Mouse (Mus musculus): ENCODE results near the gene Rb1. TPM values are rescaled to one million over a fixed set of nuclear protein-coding genes. Genes with fewer than 3 reads are reported as not detected.
A peak's percentile ranks its signal among the peaks of the same experiment; 100 is the strongest.

Rb1 gene
- total and polyA plus RNA-seq, 2 experiments from 2014 or later = 7.7 to 9.1 TPM

DNA sequence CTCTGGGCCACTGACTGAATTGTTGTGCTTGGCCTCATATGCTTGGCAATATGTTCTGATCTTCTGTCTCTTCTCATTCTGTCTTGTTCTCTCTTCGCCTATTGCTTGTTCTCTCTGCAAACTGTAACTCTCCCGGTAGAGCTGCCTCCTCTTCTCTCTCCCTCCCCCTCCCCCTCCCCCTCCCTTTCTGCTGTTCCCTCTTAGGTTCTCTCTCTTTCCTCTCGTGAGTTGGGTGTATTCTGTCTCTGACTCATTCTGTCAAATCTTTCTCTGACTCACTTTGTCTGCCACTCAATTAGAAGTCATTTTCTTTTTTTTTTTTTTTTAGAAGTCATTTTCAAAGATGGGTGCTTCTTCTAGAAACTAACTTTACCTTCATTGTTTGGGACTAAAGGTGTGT, 178.9 kb downstream of the Rb1 start:
- no peaks in the 10 kb centered on the region for H3K9me3 ChIP-seq (replicated peaks; ENCODE audit: control insufficient read depth, low read length)
- H3K9ac ChIP-seq (replicated peaks; ENCODE audit: low read depth, low read length) = no peak overlapping the region
- DNase-seq (ENCODE audit: low spot score) (no peak), ATAC-seq (ENCODE audit: insufficient read depth, low read depth) (no peak)
- no peak overlapping the region for H3K4me2 ChIP-seq (ENCODE audit: low read depth, low read length)
- H3K36me3 ChIP-seq (replicated peaks; ENCODE audit: control insufficient read depth, insufficient read depth, low read length) = no peaks in the 10 kb centered on the region
- H3K4me1 ChIP-seq (ENCODE audit: control insufficient read depth, insufficient read depth) = peaks cover 14% of the 10 kb centered on the region; the same call in 1 of the 2 replicates
- WGBS = 55% methylated on average over 3 of the region's 3 CpGs
- H3K27me3 ChIP-seq (ENCODE audit: control insufficient read depth, insufficient read depth, low read length) = no peaks in the 10 kb centered on the region
- H3K27ac ChIP-seq (ENCODE audit: low read depth) = no peak overlapping the region
- TF ChIP-seq EP300 (IDR thresholded peaks at IDR 0.05; ENCODE audit: low read depth) (no peak), CTCF (IDR thresholded peaks at IDR 0.05; ENCODE audit: low read depth) (no peak)
- H3K4me3 ChIP-seq (ENCODE audit: low read depth, low read length) = no peak overlapping the region

DNA sequence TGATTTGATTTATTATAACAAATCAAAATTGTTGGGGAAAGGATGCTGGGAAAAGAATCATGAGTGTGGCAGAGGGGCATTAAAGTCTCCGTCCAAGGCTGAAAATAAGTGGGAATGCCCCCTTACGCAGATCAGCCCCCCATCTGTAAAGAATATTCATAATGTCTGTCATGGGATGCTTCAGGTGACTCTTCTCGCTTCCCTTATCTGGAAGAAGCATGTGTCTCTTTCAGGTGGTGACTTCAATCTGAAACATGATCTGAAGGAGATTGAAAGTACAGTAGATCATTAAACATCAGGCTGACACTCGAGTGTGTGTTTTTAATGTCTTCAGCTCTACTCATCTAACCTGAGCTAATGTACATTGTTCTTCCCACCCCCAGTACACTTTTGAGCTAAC, 180.1 kb downstream of the Rb1 start:
- H3K4me1 ChIP-seq (ENCODE audit: control insufficient read depth, insufficient read depth) = peaks cover 14% of the 10 kb centered on the region; the same call in 1 of the 2 replicates
- DNase-seq (ENCODE audit: low spot score) (no peak), ATAC-seq (ENCODE audit: insufficient read depth, low read depth) (no peak)
- WGBS = 94% methylated on average over 4 of the region's 4 CpGs
- TF ChIP-seq CTCF (IDR thresholded peaks at IDR 0.05; ENCODE audit: low read depth) (no peak), EP300 (IDR thresholded peaks at IDR 0.05; ENCODE audit: low read depth) (no peak)
- no peaks in the 10 kb centered on the region for H3K9me3 ChIP-seq (replicated peaks; ENCODE audit: control insufficient read depth, low read length)
- H3K27me3 ChIP-seq (ENCODE audit: control insufficient read depth, insufficient read depth, low read length) = no peaks in the 10 kb centered on the region
- H3K9ac ChIP-seq (replicated peaks; ENCODE audit: low read depth, low read length) = no peak overlapping the region
- no peak overlapping the region for H3K27ac ChIP-seq (ENCODE audit: low read depth)
- H3K36me3 ChIP-seq (replicated peaks; ENCODE audit: control insufficient read depth, insufficient read depth, low read length) = no peaks in the 10 kb centered on the region
- H3K4me3 ChIP-seq (ENCODE audit: low read depth, low read length) = no peak overlapping the region
- no peak overlapping the region for H3K4me2 ChIP-seq (ENCODE audit: low read depth, low read length)

DNA sequence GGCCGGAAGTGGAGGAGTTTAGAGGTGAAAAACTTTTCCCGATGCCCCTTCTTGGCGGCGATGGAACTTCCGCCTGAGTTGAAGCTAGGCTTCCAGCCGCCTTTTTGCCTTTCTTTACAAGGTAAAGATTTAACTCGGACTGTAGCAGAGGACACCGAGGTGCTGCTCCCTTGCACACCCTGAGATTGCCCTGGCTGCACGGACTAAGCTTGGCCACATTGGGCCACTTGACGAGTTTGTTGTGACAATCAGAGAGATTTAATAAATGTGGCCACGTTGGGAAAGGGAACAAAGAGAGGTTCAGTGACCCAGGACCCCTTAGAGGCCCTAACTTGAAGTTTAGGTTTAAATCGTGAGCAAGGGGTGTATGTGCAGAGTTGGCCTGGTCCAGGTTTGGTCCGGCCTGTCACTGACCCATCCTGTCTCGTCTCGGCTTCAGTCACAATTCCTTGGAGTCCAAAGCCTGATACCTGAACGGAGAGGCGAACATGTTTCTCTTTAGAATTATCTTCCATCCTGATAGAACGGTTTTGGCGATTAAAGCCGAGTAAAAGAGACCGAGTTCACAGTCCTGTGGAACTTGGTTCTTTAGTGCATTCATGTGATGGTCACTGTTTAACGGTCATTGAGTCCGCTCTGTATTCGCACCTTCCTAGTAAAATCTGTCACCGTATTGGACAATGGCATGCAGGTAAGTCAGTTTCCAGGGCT, 181.8 kb downstream of the Rb1 start:
- Histone ChIP-seq H3K9ac (replicated peaks; ENCODE audit: low read depth, low read length) (peak overlapping the region; percentile 94), H3K4me2 (ENCODE audit: low read depth, low read length) (peak overlapping the region; percentile 73), H3K4me1 (ENCODE audit: control insufficient read depth, insufficient read depth) (peaks cover 14% of the 10 kb centered on the region; the same call in 1 of the 2 replicates), H3K27me3 (ENCODE audit: control insufficient read depth, insufficient read depth, low read length) (no peaks in the 10 kb centered on the region), H3K27ac (ENCODE audit: low read depth) (peak overlapping the region; percentile 96), H3K36me3 (replicated peaks; ENCODE audit: control insufficient read depth, insufficient read depth, low read length) (no peaks in the 10 kb centered on the region), H3K4me3 (ENCODE audit: low read depth, low read length) (peak overlapping the region; percentile 78), H3K9me3 (replicated peaks; ENCODE audit: control insufficient read depth, low read length) (no peaks in the 10 kb centered on the region)
- WGBS = 40% methylated on average over 25 of the region's 25 CpGs
- DNase-seq (ENCODE audit: low spot score) (no peak), ATAC-seq (ENCODE audit: insufficient read depth, low read depth) (peak; percentile 24)
- TF ChIP-seq EP300 (IDR thresholded peaks at IDR 0.05; ENCODE audit: low read depth) = no peak
- no peak for TF ChIP-seq CTCF (IDR thresholded peaks at IDR 0.05; ENCODE audit: low read depth)

DNA sequence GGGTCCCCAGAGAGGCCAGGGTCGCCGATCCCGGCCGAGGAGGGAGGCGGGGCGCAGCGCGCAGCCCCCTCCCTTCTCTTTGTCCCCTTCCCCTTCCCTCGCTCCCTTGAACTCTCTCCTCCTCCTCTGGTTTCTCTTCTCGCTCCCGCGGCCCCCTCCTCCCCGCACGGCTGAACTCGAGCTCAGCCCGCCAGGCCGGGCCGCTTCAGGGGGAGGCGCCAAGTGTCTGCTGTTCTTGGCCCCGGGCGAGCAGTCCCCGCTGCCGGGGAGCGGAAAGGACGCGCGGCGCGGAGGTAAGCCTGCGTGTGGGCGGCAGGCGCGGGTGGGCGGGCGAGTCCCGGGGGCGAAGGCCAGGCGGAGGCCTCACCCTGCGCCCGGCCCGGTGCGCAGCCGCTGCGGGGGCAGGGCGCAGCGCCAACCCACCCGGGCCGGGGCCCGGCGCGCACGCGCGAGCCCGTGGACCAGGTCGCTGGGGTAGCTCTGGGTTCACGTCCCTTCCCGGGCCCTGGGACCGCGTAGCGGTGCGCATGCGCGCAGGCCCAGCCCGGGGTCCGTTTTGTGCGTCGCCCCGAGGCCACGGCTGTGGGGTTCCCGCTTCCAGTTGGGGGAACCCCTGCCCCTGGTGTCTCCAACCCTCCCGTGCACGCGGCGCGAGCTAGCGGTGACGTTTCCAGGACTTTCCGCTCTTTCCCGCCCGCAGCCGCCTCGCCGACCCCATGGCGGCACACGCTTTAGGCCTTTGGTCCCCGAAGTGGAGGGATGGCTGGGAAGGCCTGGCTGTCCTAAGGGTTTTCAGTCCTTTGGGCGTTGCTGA, 182.5 kb downstream of the Rb1 start:
- H3K4me2 ChIP-seq (ENCODE audit: low read depth, low read length) = peak overlapping the region; percentile 73
- no peaks in the 10 kb centered on the region for H3K36me3 ChIP-seq (replicated peaks; ENCODE audit: control insufficient read depth, insufficient read depth, low read length)
- ATAC-seq (ENCODE audit: insufficient read depth, low read depth) = peak; percentile 91
- peak; percentile 67 for DNase-seq (ENCODE audit: low spot score)
- under 1% methylated on average over 74 of the region's 88 CpGs for WGBS
- no peaks in the 10 kb centered on the region for H3K27me3 ChIP-seq (ENCODE audit: control insufficient read depth, insufficient read depth, low read length)
- H3K27ac ChIP-seq (ENCODE audit: low read depth) = peak overlapping the region; percentile 96
- TF ChIP-seq EP300 (IDR thresholded peaks at IDR 0.05; ENCODE audit: low read depth) (no peak), CTCF (IDR thresholded peaks at IDR 0.05; ENCODE audit: low read depth) (no peak)
- peak overlapping the region; percentile 78 for H3K4me3 ChIP-seq (ENCODE audit: low read depth, low read length)
- no peaks in the 10 kb centered on the region for H3K9me3 ChIP-seq (replicated peaks; ENCODE audit: control insufficient read depth, low read length)
- H3K4me1 ChIP-seq (ENCODE audit: control insufficient read depth, insufficient read depth) = peaks cover 14% of the 10 kb centered on the region; the same call in 1 of the 2 replicates
- peak overlapping the region; percentile 94 for H3K9ac ChIP-seq (replicated peaks; ENCODE audit: low read depth, low read length)

DNA sequence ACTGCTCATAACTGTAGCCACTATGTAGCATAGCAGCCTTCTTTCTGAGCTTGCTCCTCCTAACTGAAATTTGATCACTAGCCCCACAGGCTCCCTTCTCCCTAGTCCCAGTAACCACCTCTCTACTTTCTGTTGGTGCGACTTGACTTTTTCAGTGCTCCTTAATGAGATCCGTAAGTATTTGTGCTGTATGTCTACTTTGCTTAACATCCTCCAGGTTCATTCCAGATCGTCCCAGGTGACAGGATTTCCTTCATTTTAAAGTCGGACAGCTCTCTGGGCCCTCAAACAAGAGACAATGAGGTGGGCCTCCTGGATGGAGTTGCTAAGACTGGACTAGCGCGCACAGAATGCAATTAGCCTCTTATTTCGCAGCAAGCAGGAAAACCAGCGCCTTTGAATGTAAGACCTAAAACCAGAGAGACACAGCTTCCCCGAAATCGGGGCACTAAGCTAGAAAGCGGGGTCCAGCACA, 183.2 kb downstream of the Rb1 start:
- Histone ChIP-seq H3K9ac (replicated peaks; ENCODE audit: low read depth, low read length) (peak overlapping the region; percentile 94), H3K36me3 (replicated peaks; ENCODE audit: control insufficient read depth, insufficient read depth, low read length) (no peaks in the 10 kb centered on the region), H3K4me1 (ENCODE audit: control insufficient read depth, insufficient read depth) (peaks cover 14% of the 10 kb centered on the region; the same call in 1 of the 2 replicates), H3K9me3 (replicated peaks; ENCODE audit: control insufficient read depth, low read length) (no peaks in the 10 kb centered on the region), H3K4me2 (ENCODE audit: low read depth, low read length) (peak overlapping the region; percentile 73), H3K27ac (ENCODE audit: low read depth) (peak overlapping the region; percentile 96), H3K4me3 (ENCODE audit: low read depth, low read length) (peak overlapping the region; percentile 78), H3K27me3 (ENCODE audit: control insufficient read depth, insufficient read depth, low read length) (no peaks in the 10 kb centered on the region)
- DNase-seq (ENCODE audit: low spot score) (peak; percentile 39), ATAC-seq (ENCODE audit: insufficient read depth, low read depth) (peak; percentile 10; the same call in 1 of the 2 replicates)
- no peak for TF ChIP-seq EP300 (IDR thresholded peaks at IDR 0.05; ENCODE audit: low read depth)
- TF ChIP-seq CTCF (IDR thresholded peaks at IDR 0.05; ENCODE audit: low read depth) = no peak
- under 1% methylated on average over 11 of the region's 11 CpGs for WGBS

Measured in heart, postnatal 0 days (tissue).